Mouse (Mus musculus): ENCODE measurements around the gene Pvr. TPM values are rescaled to one million over a fixed set of nuclear protein-coding genes. Genes with fewer than 3 reads are reported as not detected.
A peak's percentile ranks its signal among the peaks of the same experiment; 100 is the strongest.

Pvr gene
- polyA plus RNA-seq, 2 experiments: 9.4 to 18.2 TPM

DNA sequence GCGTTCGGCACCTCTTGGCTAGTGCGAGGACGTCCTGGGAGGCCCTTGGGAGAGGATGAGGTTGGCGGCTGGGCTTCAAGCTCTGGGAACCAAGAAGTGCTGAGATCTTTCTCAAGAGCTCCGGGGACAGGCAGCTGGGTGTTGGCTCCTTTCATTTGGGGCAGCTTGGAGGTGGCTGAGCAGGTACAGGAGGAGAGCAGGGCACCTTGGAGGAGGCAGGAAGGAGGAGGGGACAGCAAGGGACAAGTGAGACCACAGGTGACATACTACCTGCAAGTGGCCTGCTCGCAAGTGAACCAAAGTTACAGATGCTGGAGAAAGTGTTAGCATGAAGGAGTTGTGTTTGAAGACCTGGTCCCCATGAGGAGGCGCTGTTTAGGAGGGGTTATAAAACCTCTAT, 23.7 kb upstream of the Pvr start:
- H3K27me3 ChIP-seq (ENCODE audit: control insufficient read depth, insufficient read depth, low read length): no peaks in the 10 kb centered on the region
- H3K4me1 ChIP-seq (ENCODE audit: control insufficient read depth, insufficient read depth, low read length): 0 out of 2 replicates have a peak, but pooled peaks cover under 1% of the 10 kb centered on the region
- H3K36me3 ChIP-seq (ENCODE audit: control insufficient read depth, insufficient read depth, low read length): no peaks in the 10 kb centered on the region
- WGBS: 87% methylated on average over 8 of the region's 8 CpGs
- H3K4me3 ChIP-seq (replicated peaks; ENCODE audit: low read length): no peak overlapping the region
- no peak overlapping the region for H3K9ac ChIP-seq (ENCODE audit: low read depth, low read length, severe bottlenecking)
- no peak for TF ChIP-seq POLR2A (IDR thresholded peaks at IDR 0.05; ENCODE audit: borderline replicate concordance, extremely low read depth, insufficient read depth, insufficient read length)
- H3K4me2 ChIP-seq (replicated peaks; ENCODE audit: low read depth, low read length, severe bottlenecking): no peak overlapping the region
- H3K27ac ChIP-seq (replicated peaks; ENCODE audit: low read depth, low read length): no peak overlapping the region
- no peak for ATAC-seq (ENCODE audit: low FRiP score, low read depth)
- no peaks in the 10 kb centered on the region for H3K9me3 ChIP-seq (ENCODE audit: control insufficient read depth, low read length)
- no peak for DNase-seq (ENCODE audit: low spot score)

DNA sequence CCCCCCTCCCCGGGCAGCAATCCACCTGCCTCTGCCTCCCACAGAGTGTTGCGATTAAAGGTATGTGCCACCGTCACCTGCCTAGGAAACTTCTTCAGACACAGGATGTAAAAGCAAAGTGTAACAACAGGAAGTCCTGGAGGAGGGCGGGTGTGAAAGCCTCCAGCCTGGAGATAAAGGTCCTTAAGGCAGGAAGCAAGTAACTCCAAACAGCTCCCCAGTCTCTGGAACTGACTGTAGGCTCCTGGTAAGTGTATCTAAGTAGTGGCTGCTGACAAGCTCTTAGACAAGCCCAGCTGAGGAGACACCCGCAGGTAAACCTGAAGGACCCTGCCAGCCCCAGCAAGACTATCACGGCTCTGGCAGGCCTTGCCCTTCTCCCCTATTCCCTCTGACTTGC, 19.3 kb upstream of the Pvr start:
- 16% methylated on average over 5 of the region's 6 CpGs for WGBS
- H3K9ac ChIP-seq (ENCODE audit: low read depth, low read length, severe bottlenecking): no peak overlapping the region
- H3K4me1 ChIP-seq (ENCODE audit: control insufficient read depth, insufficient read depth, low read length): 0 out of 2 replicates have a peak, but pooled peaks cover 2% of the 10 kb centered on the region

DNA sequence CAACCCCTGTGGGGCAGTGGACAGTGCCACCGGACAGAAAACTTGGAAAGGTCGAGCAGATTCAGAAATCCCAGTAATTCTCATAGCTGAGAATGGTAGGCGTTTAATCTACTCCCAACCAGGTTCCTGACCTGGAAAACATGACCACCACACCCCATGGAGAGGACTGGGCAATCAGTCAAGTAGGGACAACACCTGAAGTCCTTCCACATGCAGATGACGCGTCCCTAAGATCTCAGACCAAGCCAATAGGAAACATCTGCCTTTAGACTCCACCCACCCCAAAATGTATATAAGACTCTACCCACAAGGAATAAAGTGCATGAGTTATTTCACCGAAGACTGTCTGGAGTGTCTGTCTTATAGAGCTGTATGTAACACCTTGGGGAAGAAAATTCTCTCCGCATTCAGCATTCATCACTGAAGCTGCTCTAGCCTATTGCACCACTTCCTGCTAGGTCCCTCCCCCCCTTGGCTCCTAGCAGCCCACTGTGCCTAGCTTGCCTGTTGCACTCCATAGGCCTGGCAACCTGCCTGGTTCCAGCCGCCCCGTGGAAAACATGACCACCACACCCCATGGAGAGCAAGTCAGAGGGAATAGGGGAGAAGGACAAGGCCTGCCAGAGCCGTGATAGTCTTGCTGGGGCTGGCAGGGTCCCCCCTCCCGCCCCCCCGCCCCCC, 18.7 kb upstream of the Pvr start:
- no peak overlapping the region for H3K4me3 ChIP-seq (replicated peaks; ENCODE audit: low read length)
- 0 out of 2 replicates have a peak, but pooled peaks cover 2% of the 10 kb centered on the region for H3K4me1 ChIP-seq (ENCODE audit: control insufficient read depth, insufficient read depth, low read length)
- no peak overlapping the region for H3K27ac ChIP-seq (replicated peaks; ENCODE audit: low read depth, low read length)
- H3K27me3 ChIP-seq (ENCODE audit: control insufficient read depth, insufficient read depth, low read length): no peaks in the 10 kb centered on the region
- WGBS: 53% methylated on average over 10 of the region's 12 CpGs
- ATAC-seq (ENCODE audit: low FRiP score, low read depth): peak; percentile 75; the same call in 1 of the 2 replicates
- H3K9ac ChIP-seq (ENCODE audit: low read depth, low read length, severe bottlenecking): no peak overlapping the region
- no peak for TF ChIP-seq POLR2A (IDR thresholded peaks at IDR 0.05; ENCODE audit: borderline replicate concordance, extremely low read depth, insufficient read depth, insufficient read length)
- DNase-seq (ENCODE audit: low spot score): peak; percentile 77
- no peaks in the 10 kb centered on the region for H3K9me3 ChIP-seq (ENCODE audit: control insufficient read depth, low read length)
- H3K36me3 ChIP-seq (ENCODE audit: control insufficient read depth, insufficient read depth, low read length): no peaks in the 10 kb centered on the region
- H3K4me2 ChIP-seq (replicated peaks; ENCODE audit: low read depth, low read length, severe bottlenecking): no peak overlapping the region

More for the DNA sequence above, 19.3 kb upstream of the Pvr start:
- 0 out of 2 replicates have a peak overlapping the region, but pooled peaks have one; percentile 2 for H3K27ac ChIP-seq (replicated peaks; ENCODE audit: low read depth, low read length)
- DNase-seq (ENCODE audit: low spot score) (no peak), ATAC-seq (ENCODE audit: low FRiP score, low read depth) (no peak)
- no peak for TF ChIP-seq POLR2A (IDR thresholded peaks at IDR 0.05; ENCODE audit: borderline replicate concordance, extremely low read depth, insufficient read depth, insufficient read length)
- H3K4me2 ChIP-seq (replicated peaks; ENCODE audit: low read depth, low read length, severe bottlenecking): no peak overlapping the region
- no peaks in the 10 kb centered on the region for H3K27me3 ChIP-seq (ENCODE audit: control insufficient read depth, insufficient read depth, low read length)
- H3K36me3 ChIP-seq (ENCODE audit: control insufficient read depth, insufficient read depth, low read length): no peaks in the 10 kb centered on the region
- no peak overlapping the region for H3K4me3 ChIP-seq (replicated peaks; ENCODE audit: low read length)
- H3K9me3 ChIP-seq (ENCODE audit: control insufficient read depth, low read length): no peaks in the 10 kb centered on the region

DNA sequence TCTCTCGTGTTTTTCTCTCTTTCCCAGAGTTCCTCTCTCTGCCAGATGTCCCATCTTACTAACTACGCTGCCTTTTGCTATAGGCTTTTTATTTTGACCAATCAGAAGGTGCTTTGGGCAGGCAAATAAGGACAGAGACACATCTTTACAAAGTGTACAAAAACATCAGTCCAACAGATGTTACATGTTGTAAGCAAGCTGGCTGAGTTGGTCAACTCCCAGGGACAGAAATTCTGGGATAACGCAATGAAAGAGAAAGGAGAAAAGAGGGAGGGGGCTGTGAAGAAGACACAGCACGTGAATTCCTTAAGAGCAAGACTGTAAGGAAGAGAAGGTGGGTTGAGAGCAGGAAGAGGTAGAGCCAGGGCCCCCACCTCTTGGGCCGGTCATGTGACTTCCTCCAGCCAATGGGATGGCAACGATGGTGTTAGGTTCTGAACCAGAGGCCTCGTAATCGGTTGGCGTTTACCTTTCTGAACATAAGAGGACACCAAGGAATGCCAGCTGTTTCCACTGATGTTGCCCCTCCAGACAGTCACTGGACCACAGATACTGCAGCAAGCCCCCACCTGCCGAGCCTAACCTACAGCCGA, 16.4 kb upstream of the Pvr start:
- ATAC-seq (ENCODE audit: low FRiP score, low read depth) (no peak), DNase-seq (ENCODE audit: low spot score) (no peak)
- TF ChIP-seq POLR2A (IDR thresholded peaks at IDR 0.05; ENCODE audit: borderline replicate concordance, extremely low read depth, insufficient read depth, insufficient read length): no peak
- no peaks in the 10 kb centered on the region for H3K9me3 ChIP-seq (ENCODE audit: control insufficient read depth, low read length)
- H3K27ac ChIP-seq (replicated peaks; ENCODE audit: low read depth, low read length): no peak overlapping the region
- no peaks in the 10 kb centered on the region for H3K36me3 ChIP-seq (ENCODE audit: control insufficient read depth, insufficient read depth, low read length)
- H3K4me1 ChIP-seq (ENCODE audit: control insufficient read depth, insufficient read depth, low read length): 0 out of 2 replicates have a peak, but pooled peaks cover 2% of the 10 kb centered on the region
- H3K27me3 ChIP-seq (ENCODE audit: control insufficient read depth, insufficient read depth, low read length): 0 out of 2 replicates have a peak, but pooled peaks cover 3% of the 10 kb centered on the region
- WGBS: 78% methylated on average over 11 of the region's 11 CpGs
- no peak overlapping the region for H3K4me3 ChIP-seq (replicated peaks; ENCODE audit: low read length)
- no peak overlapping the region for H3K4me2 ChIP-seq (replicated peaks; ENCODE audit: low read depth, low read length, severe bottlenecking)
- H3K9ac ChIP-seq (ENCODE audit: low read depth, low read length, severe bottlenecking): no peak overlapping the region

- H3K4me1 ChIP-seq (ENCODE audit: control insufficient read depth, insufficient read depth, low read length): 0 out of 2 replicates have a peak, but pooled peaks cover 2% of the 10 kb centered on the region
- WGBS: 62% methylated on average over 6 of the region's 6 CpGs
- no peaks in the 10 kb centered on the region for H3K36me3 ChIP-seq (ENCODE audit: control insufficient read depth, insufficient read depth, low read length)
- no peak for DNase-seq (ENCODE audit: low spot score)
- no peak overlapping the region for H3K4me3 ChIP-seq (replicated peaks; ENCODE audit: low read length)
- no peak for TF ChIP-seq POLR2A (IDR thresholded peaks at IDR 0.05; ENCODE audit: borderline replicate concordance, extremely low read depth, insufficient read depth, insufficient read length)
- H3K27me3 ChIP-seq (ENCODE audit: control insufficient read depth, insufficient read depth, low read length): 0 out of 2 replicates have a peak, but pooled peaks cover 4% of the 10 kb centered on the region
- no peak overlapping the region for H3K4me2 ChIP-seq (replicated peaks; ENCODE audit: low read depth, low read length, severe bottlenecking)
- no peak overlapping the region for H3K9ac ChIP-seq (ENCODE audit: low read depth, low read length, severe bottlenecking)
- no peak overlapping the region for H3K27ac ChIP-seq (replicated peaks; ENCODE audit: low read depth, low read length)
- H3K9me3 ChIP-seq (ENCODE audit: control insufficient read depth, low read length): no peaks in the 10 kb centered on the region
- no peak for ATAC-seq (ENCODE audit: low FRiP score, low read depth)
Measured at GRCm38 (mm10) chr7:19935961-19936360, 15.0 kb upstream of the Pvr start.

Data from limb, embryonic 14.5 days (tissue).